Mouse (Mus musculus) heart, adult 18-20 months (tissue): ENCODE measurements at regions not wholly inside any gene's neighbourhood (a gene's known extent, or its start where the extent isn't known, plus 50 kb on each side); places are given as distances from the start of the nearest gene placed in this dataset.

Experiments
- DNase-seq, 2 experiments: peaks; one replicate each; pipeline ENCODE4 v3.0.0; 2021 to 2022; ENCODE audit warnings: mixed read lengths in 1 of 2

DNA sequence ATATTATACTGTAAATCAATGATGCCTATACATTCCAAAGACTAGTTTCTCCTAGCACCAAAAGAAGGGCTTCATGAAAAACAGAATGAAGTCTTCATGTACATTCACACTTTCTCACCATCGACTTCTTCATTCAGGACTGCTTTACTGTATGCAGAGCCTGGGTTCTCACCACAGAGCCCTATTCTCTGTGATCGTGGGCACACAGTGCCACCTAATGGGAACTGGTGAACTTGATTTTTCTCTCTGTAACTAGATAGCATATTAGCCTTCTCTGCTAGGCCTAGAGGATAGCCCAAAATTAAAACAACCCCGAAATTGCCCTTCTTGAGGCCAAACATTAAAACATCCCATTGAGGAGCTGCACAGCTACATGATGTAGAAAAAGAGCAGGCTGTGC, 2458.6 kb upstream of the Gm6569 start:
- DNase-seq, result peak; percentile 6 to 47
